ENCODE assay signal across 32 mouse cellular contexts in the genomic region with DNA sequence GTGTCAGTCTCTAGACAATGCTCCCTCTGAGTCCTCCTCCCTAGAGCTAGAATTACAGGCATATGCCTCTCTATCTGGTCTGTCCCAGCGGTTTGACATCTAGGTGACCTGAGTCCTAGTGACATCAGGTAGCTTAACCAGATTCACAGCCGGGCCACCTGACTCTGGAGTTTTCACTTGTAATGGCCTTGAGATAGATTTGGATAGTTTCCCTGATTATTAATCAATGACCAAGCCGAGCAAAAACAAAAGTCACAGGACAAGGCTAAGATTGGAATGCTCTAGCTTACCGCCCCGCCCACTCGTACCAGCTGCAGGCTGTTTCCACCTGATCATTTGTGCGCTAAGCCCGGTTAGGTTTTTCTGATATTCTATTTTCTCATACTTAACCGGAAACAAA. TPM values are rescaled to one million over a fixed set of nuclear protein-coding genes. Genes with fewer than 3 reads are reported as not detected.
DNase-seq lines count a peak whose midpoint lies in the region; ATAC-seq lines count a peak whose summit lies in the region.
"Had no signal": no experiment of that assay in that cellular context is flagged by ENCODE, and none has a peak within 500 bp of the region (broad histone marks: within the 10 kb centered on the region; RNA-seq: fewer than 3 reads in every experiment).

No protein-coding gene starts in this region.

- no peak overlapping the region for H3K4me3 ChIP-seq in kidney, embryonic 15.5 days (replicated peaks)
- H3K4me3 ChIP-seq: erythroblast, embryonic 14.5 days; heart, adult 2 months; heart, embryonic 12.5 days; left cerebral cortex, adult 2 months; limb, embryonic 12.5 days; liver, embryonic 13.5 days; midbrain, embryonic 13.5 days; stomach, embryonic 15.5 days had no signal

- WGBS in kidney, embryonic 15.5 days: 68% methylated on average over 9 of the region's 9 CpGs

- H3K4me2 ChIP-seq in kidney, embryonic 15.5 days: no peak overlapping the region
- H3K4me2 ChIP-seq: heart, embryonic 12.5 days; hindbrain, embryonic 14.5 days; limb, embryonic 12.5 days; liver, embryonic 13.5 days; midbrain, embryonic 13.5 days; stomach, embryonic 15.5 days had no signal

- H3K27me3 ChIP-seq in kidney, embryonic 15.5 days: no peaks in the 10 kb centered on the region
- H3K27me3 ChIP-seq: heart, embryonic 12.5 days; limb, embryonic 12.5 days; liver, embryonic 13.5 days; midbrain, embryonic 13.5 days; stomach, embryonic 15.5 days had no signal

- no peaks in the 10 kb centered on the region for H3K9me3 ChIP-seq in kidney, embryonic 15.5 days (replicated peaks)
- H3K9me3 ChIP-seq: heart, embryonic 12.5 days; limb, embryonic 12.5 days; liver, embryonic 13.5 days; midbrain, embryonic 13.5 days; stomach, embryonic 15.5 days had no signal

- peak; percentile 20 for DNase-seq in CD4-positive, CD25-positive, alpha-beta regulatory T cell, adult 2 months (ENCODE audit: low read depth, low spot score)
- peak; percentile 47 to 65 for DNase-seq in kidney, adult 8-10 months
- DNase-seq in Muller cell, postnatal 12 days (ENCODE audit: inconsistent ontology term): peak; percentile 26
- peak; percentile 49 to 55 for DNase-seq in kidney, postnatal 36 days
- DNase-seq in cerebellum, postnatal 14 days: no peak
- no peak for DNase-seq in spleen, postnatal 10 days (ENCODE audit: low spot score in 2 of 2)
- DNase-seq: adrenal gland, adult 2 months; adrenal gland, postnatal 36 days; cerebellum, adult 18-20 months; cerebellum, postnatal 10 days; heart, adult 2 months; heart, postnatal 4 days; liver, embryonic 13.5 days; lung, adult 2 months; lung, postnatal 10 days; retina, postnatal 1 day; right cerebral cortex, postnatal 14 days; thymus, adult 2 months; thymus, postnatal 36 days had no signal

- no peaks in the 10 kb centered on the region for H3K36me3 ChIP-seq in kidney, embryonic 15.5 days
- H3K36me3 ChIP-seq: heart, embryonic 12.5 days; limb, embryonic 12.5 days; liver, embryonic 13.5 days; midbrain, embryonic 13.5 days; stomach, embryonic 15.5 days had no signal

- no peak overlapping the region for H3K27ac ChIP-seq in kidney, embryonic 15.5 days
- H3K27ac ChIP-seq: heart, adult 2 months; hindbrain, embryonic 14.5 days; left cerebral cortex, adult 2 months; limb, embryonic 12.5 days; liver, embryonic 13.5 days; macrophage; midbrain, embryonic 13.5 days; stomach, embryonic 15.5 days had no signal

- no peak overlapping the region for H3K9ac ChIP-seq in kidney, embryonic 15.5 days
- H3K9ac ChIP-seq: heart, embryonic 12.5 days; hindbrain, embryonic 14.5 days; limb, embryonic 12.5 days; liver, embryonic 13.5 days; midbrain, embryonic 13.5 days; stomach, embryonic 15.5 days had no signal

- peaks cover 8% of the 10 kb centered on the region; the same call in 1 of the 2 replicates for H3K4me1 ChIP-seq in kidney, embryonic 15.5 days
- H3K4me1 ChIP-seq: liver, embryonic 13.5 days; stomach, embryonic 15.5 days had no signal

- ATAC-seq in CD4-positive, CD25-positive, alpha-beta regulatory T cell, adult 4 months: no peak
- no peak for ATAC-seq in kidney, embryonic 15.5 days (replicated peaks; ENCODE audit: low FRiP score)
- ATAC-seq: activated CD4-positive, CD25-positive, alpha-beta regulatory T cell, adult 4 months; forebrain, embryonic 16.5 days; inflammation-experienced regulatory T-cells, adult 6 months; midbrain, embryonic 13.5 days had no signal

RNA-seq across cellular contexts. Expression of gene Rbm47, which starts 2.3 kb away (rescaled TPM):
- under 1 TPM; 0.42 to 0.66 TPM for polyA plus RNA-seq in CD4-positive, CD25-positive, alpha-beta regulatory T cell, adult 4 months (2017; shearing (Covaris generic))
- polyA plus RNA-seq in kidney, embryonic 15.5 days (2015; fragmentation: Nextera tagmentation; extraction: Ambion mirVana): 60.6 and 64.7 TPM in 2 replicates

Comparison
In these comparisons a context has a peak if more than half of its experiments do, and no peak if none do; other contexts are left out.
1. DNase-seq: peak in CD4-positive, CD25-positive, alpha-beta regulatory T cell, adult 2 months (single experiment), kidney, adult 8-10 months (2 of 2), Muller cell, postnatal 12 days (single experiment) and kidney, postnatal 36 days (2 of 2); none in cerebellum, postnatal 14 days (0 of 2) and spleen, postnatal 10 days (0 of 2).
2. RNA of gene Rbm47, which starts 2.3 kb away (polyA plus RNA-seq): 60.6 to 64.7 TPM in kidney, embryonic 15.5 days; 0.42 to 0.66 TPM in CD4-positive, CD25-positive, alpha-beta regulatory T cell, adult 4 months; every median in the first group is over 10 times any median in the second.